Mouse (Mus musculus) midbrain, embryonic 16.5 days (tissue): ENCODE data around the gene Cpt1a. TPM values are rescaled to one million over a fixed set of nuclear protein-coding genes. Genes with fewer than 3 reads are reported as not detected.
A peak's percentile ranks its signal among the peaks of the same experiment; 100 is the strongest.

Experiments used
- ATAC-seq: fragments of 200-750 bp; cut with Nextera tagmentation; 2 replicates; pipeline ENCODE4 v1.8.0; 2017; ENCODE audit warnings: moderate TSS enrichment
- H3K27ac ChIP-seq: fragments of 300-500 bp; sonication (generic); 2 replicates; pipeline ENCODE4 v1.5.1; 2014; ENCODE audit warnings: mild to moderate bottlenecking, low read length, mixed read lengths
- H3K27me3 ChIP-seq: fragments of 300-500 bp; sonication (generic); 2 replicates; pipeline ENCODE4 v1.6.1; 2014; ENCODE audit warnings: low read depth, low read length, mixed read lengths; ENCODE audit not compliant: control insufficient read depth, insufficient read depth
- H3K36me3 ChIP-seq: fragments of 300-500 bp; sonication (generic); 2 replicates; pipeline ENCODE4 v1.6.1; 2014; ENCODE audit warnings: mild to moderate bottlenecking, low read length, moderate library complexity, mixed read lengths; ENCODE audit not compliant: control insufficient read depth, insufficient read depth
- H3K4me1 ChIP-seq: fragments of 300-500 bp; sonication (generic); 2 replicates; pipeline ENCODE4 v1.6.1; 2014; ENCODE audit warnings: mild to moderate bottlenecking, low read length, mixed read lengths; ENCODE audit not compliant: control insufficient read depth, insufficient read depth
- H3K4me2 ChIP-seq: fragments of 300-500 bp; sonication (generic); 2 replicates; pipeline ENCODE4 v1.6.1; 2014; ENCODE audit warnings: mild to moderate bottlenecking, low read length, mixed read lengths
- H3K4me3 ChIP-seq: fragments of 300-500 bp; sonication (generic); 2 replicates; pipeline ENCODE4 v1.5.1; 2014; ENCODE audit warnings: low read depth, mild to moderate bottlenecking, low read length, moderate library complexity, mixed read lengths
- H3K9ac ChIP-seq: fragments of 300-500 bp; sonication (generic); 2 replicates; pipeline ENCODE4 v1.6.1; 2014; ENCODE audit warnings: low read depth, low read length, mixed read lengths
- H3K9me3 ChIP-seq: fragments of 300-500 bp; sonication (generic); replicated peaks from 2 replicates; pipeline ENCODE4 v1.6.1; 2014; ENCODE audit warnings: mild to moderate bottlenecking, low read length, mixed read lengths; ENCODE audit not compliant: control insufficient read depth, poor library complexity, severe bottlenecking
- WGBS: fragments of 180-500 bp; shearing (Covaris S2); extraction: QIAGEN DNeasy Blood & Tissue Kit; methylation state at CpG from one replicate; pipeline ENCODE4 v1.1.7; 2014; 5-methylcytosine and 5-hydroxymethylcytosine counted together
- polyA plus RNA-seq: library from polyadenylated mRNA; unstranded; fragments of >200 nt; fragmentation: Nextera tagmentation; extraction: Ambion mirVana; gene quantifications from 2 replicates; pipeline ENCODE4 v1.2.1, GENCODE M21; 2015

Cpt1a gene
- polyA plus RNA-seq, 1 experiment from 2014 or later = 15.1 TPM

- Histone ChIP-seq H3K27me3 (no peaks in the 10 kb centered on the region), H3K4me1 (no peaks in the 10 kb centered on the region), H3K4me2 (no peak overlapping the region), H3K27ac (no peak overlapping the region), H3K36me3 (no peaks in the 10 kb centered on the region), H3K9me3 (no peaks in the 10 kb centered on the region), H3K9ac (no peak overlapping the region), H3K4me3 (no peak overlapping the region)
- no peak for ATAC-seq
- WGBS = 62% methylated on average over 4 of the region's 4 CpGs
Measured at GRCm38 (mm10) chr19:3422981-3423380, 100.8 kb downstream of the Cpt1a start.

DNA sequence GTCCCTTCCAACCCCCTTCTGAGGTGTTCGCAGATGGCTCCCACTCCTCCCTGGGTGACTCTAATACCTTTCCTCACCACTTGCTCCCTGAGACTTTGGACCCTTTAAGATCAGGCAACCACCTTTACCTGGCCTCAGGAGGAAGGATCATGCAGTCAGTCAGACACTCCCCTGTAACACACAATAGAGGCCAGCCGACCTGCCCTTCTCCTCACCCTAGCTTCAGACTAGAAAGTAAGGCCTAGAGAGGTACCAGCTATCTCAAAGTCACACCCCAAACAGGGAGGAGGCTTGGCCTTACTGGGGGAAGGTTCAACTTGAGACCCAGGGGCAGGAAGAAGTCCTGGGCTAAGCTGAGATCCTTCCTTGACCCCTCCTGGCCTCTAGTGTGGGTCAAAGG lies 102.1 kb downstream of the Cpt1a start:
- Histone ChIP-seq H3K9ac (no peak overlapping the region), H3K36me3 (no peaks in the 10 kb centered on the region), H3K27me3 (no peaks in the 10 kb centered on the region), H3K9me3 (no peaks in the 10 kb centered on the region), H3K4me2 (no peak overlapping the region), H3K4me1 (no peaks in the 10 kb centered on the region), H3K27ac (no peak overlapping the region), H3K4me3 (no peak overlapping the region)
- no peak for ATAC-seq
- WGBS = 85% methylated on average over 2 of the region's 2 CpGs

GRCm38 (mm10) chr19:3428057-3428830 lies 106.1 kb downstream of the Cpt1a start:
- no peak for ATAC-seq

DNA sequence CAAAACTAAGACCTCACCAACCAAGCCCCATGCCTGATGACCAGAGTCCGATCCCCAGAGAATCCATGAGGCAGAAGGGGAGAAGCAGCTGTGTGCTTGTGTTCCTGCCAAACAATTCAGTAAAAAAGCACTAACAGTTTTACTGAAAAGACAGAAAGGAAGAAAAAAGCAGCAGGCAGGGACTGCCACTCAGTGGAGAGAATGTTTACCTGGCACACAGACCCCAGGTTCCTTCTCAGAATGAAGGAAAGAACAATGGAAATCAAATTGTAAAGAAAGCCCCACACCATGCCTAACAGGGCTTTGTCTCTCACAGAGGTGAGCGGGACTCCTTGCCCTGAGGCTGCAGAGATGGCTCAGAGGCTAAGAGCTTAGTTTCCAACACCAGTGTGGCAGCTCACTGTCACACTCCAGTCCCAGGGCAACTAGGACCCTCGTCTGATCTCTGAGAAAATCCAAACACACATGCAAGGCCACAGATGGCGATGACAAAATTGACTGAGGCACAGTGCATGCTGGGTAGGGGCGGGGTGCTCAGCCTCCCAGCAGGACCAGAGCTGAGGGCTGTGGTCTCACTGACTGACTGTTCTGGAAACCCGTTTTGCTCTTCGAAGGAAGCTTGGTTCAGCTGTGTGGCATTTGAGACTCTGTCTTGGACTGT lies 107.2 kb downstream of the Cpt1a start:
- Histone ChIP-seq H3K4me1 (0 out of 2 replicates have a peak, but pooled peaks cover 2% of the 10 kb centered on the region), H3K27ac (peak overlapping the region; percentile 48; the same call in 1 of the 2 replicates), H3K4me3 (no peak overlapping the region), H3K4me2 (no peak overlapping the region), H3K36me3 (no peaks in the 10 kb centered on the region), H3K9ac (0 out of 2 replicates have a peak overlapping the region, but pooled peaks have one; percentile 21), H3K9me3 (no peaks in the 10 kb centered on the region), H3K27me3 (no peaks in the 10 kb centered on the region)
- 44% methylated on average over 7 of the region's 7 CpGs for WGBS
- ATAC-seq = no peak

More at GRCm38 (mm10) chr19:3428057-3428830, 106.1 kb downstream of the Cpt1a start:
- Histone ChIP-seq H3K4me3 (no peak overlapping the region), H3K9ac (no peak overlapping the region), H3K4me2 (no peak overlapping the region), H3K4me1 (0 out of 2 replicates have a peak, but pooled peaks cover 2% of the 10 kb centered on the region), H3K27ac (no peak overlapping the region), H3K9me3 (no peaks in the 10 kb centered on the region), H3K36me3 (no peaks in the 10 kb centered on the region), H3K27me3 (no peaks in the 10 kb centered on the region)
- WGBS = 83% methylated on average over 15 of the region's 15 CpGs

- Histone ChIP-seq H3K9me3 (no peaks in the 10 kb centered on the region), H3K27ac (no peak overlapping the region), H3K4me2 (no peak overlapping the region), H3K36me3 (no peaks in the 10 kb centered on the region), H3K27me3 (no peaks in the 10 kb centered on the region), H3K4me1 (0 out of 2 replicates have a peak, but pooled peaks cover 2% of the 10 kb centered on the region), H3K4me3 (no peak overlapping the region), H3K9ac (no peak overlapping the region)
- 74% methylated on average over 7 of the region's 7 CpGs for WGBS
- no peak for ATAC-seq
Measured at GRCm38 (mm10) chr19:3431066-3431465, 108.9 kb downstream of the Cpt1a start.

DNA sequence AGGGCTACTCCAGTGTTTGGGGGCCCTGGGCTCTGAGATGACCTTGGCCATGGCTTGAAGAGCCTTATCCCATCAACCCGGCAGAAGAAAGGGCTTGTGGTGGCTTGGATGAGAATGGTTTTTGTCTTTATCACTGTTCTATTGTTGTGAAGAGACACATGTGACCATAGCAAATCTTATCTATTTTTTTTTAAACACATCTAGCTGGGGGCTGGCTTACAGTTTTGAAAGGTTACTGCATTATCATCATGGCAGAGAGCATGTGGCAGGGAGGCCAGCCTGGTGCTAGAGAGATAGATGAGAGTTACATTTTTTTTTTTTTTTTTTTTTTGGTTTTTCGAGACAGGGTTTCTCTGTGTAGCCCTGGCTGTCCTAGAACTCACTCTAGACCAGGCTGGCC lies 109.8 kb downstream of the Cpt1a start:
- WGBS = 76% methylated on average over 1 of the region's 2 CpGs
- H3K9me3 ChIP-seq = no peaks in the 10 kb centered on the region
- ATAC-seq = no peak

DNA sequence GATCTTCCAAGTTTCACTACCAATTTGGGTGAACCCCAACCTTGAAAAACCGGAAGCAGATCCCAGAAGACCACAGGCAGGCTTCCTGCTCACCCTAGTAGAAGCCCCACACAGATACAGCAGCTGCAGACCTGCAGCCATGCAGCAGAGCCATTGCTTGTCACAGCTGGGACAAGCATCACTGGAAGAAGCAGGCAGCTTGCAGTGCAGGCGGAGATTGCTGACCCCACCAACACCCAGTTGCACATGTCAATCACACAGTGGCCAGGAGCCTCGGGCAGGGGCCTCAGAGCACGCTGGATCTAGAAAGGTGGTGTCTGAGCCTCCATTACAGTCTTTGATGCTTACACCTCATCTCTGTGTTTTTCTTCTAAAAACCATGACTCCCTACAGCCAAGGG lies 112.0 kb downstream of the Cpt1a start:
- Histone ChIP-seq H3K9me3 (no peaks in the 10 kb centered on the region), H3K36me3 (no peaks in the 10 kb centered on the region), H3K4me2 (no peak overlapping the region), H3K4me3 (no peak overlapping the region), H3K4me1 (0 out of 2 replicates have a peak, but pooled peaks cover 2% of the 10 kb centered on the region), H3K27ac (no peak overlapping the region), H3K9ac (no peak overlapping the region), H3K27me3 (no peaks in the 10 kb centered on the region)
- no peak for ATAC-seq
- 36% methylated on average over 4 of the region's 4 CpGs for WGBS

More for the DNA sequence above, 109.8 kb downstream of the Cpt1a start:
- Histone ChIP-seq H3K27me3 (no peaks in the 10 kb centered on the region), H3K4me1 (0 out of 2 replicates have a peak, but pooled peaks cover 2% of the 10 kb centered on the region), H3K9ac (no peak overlapping the region), H3K4me2 (no peak overlapping the region), H3K36me3 (no peaks in the 10 kb centered on the region), H3K27ac (no peak overlapping the region), H3K4me3 (no peak overlapping the region)

- H3K9me3 ChIP-seq = no peaks in the 10 kb centered on the region
- no peaks in the 10 kb centered on the region for H3K4me1 ChIP-seq
- H3K4me3 ChIP-seq = no peak overlapping the region
- WGBS = 46% methylated on average over 4 of the region's 4 CpGs
- no peaks in the 10 kb centered on the region for H3K36me3 ChIP-seq
- H3K27me3 ChIP-seq = no peaks in the 10 kb centered on the region
- no peak overlapping the region for H3K27ac ChIP-seq
- no peak for ATAC-seq
- H3K9ac ChIP-seq = no peak overlapping the region
- H3K4me2 ChIP-seq = no peak overlapping the region
Measured at GRCm38 (mm10) chr19:3434641-3435040, 112.5 kb downstream of the Cpt1a start.
